ENCODE assay signal across 8 mouse cellular contexts in the genomic region with DNA sequence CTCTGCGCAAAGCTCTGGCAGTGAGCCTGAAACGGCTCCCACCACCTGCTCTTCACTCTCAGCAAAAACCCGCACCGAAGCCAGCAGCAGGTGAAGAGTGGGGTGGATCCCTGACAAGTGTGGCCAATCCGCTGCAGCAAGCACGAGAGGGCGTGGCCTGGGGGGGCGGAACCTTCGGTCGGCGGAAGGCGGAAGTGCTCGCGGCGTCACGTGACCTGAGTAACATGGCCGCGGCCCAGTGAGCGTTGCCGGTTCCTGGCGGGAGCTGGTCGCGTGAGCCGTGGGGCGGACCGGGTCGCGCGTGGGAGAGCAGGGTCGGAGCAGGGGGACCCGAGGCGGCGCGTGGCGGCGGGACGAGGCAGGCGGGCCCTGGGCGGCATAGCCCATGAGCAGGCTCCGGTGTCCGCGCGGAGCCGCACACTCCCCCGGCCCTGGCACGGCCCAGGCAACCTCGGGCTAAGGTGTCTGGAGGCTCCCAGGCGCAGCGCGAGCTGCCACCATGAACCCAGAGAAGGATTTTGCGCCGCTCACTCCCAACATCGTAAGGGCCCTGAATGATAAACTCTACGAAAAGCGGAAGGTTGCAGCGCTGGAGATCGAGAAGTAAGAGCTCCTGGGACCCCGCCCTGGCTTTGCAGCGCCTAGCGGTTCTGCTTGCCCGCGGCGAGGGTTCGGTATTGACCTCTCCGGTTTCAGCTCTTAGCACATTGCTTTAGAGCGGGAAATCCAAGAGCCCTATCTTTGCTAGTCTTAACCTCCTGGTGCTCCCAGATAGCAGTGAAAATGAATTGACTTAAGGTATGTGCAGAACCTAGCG. TPM values are rescaled to one million over a fixed set of nuclear protein-coding genes. Genes with fewer than 3 reads are reported as not detected.
DNase-seq lines count a peak whose midpoint lies in the region; ATAC-seq lines count a peak whose summit lies in the region.

A gene (plus strand): TSS at position 195 of the 817 bp plus-strand sequence.

- under 1% methylated on average over 63 of the region's 67 CpGs for WGBS in hindbrain, embryonic 12.5 days

- no peaks in the 10 kb centered on the region for H3K9me3 ChIP-seq in hindbrain, embryonic 12.5 days (replicated peaks)

- H3K36me3 ChIP-seq in hindbrain, embryonic 12.5 days, result no peaks in the 10 kb centered on the region

- H3K27ac ChIP-seq in hindbrain, embryonic 12.5 days, result peak within 1 kb of the TSS; percentile 40; the same call in 1 of the 2 replicates

- H3K27me3 ChIP-seq in hindbrain, embryonic 12.5 days, result no peaks in the 10 kb centered on the region

- ATAC-seq in hindbrain, embryonic 12.5 days (ENCODE audit: low FRiP score), result peak; percentile 96

- H3K4me2 ChIP-seq in hindbrain, embryonic 12.5 days (replicated peaks), result peak within 1 kb of the TSS; percentile 81

- peaks cover 19% of the 10 kb centered on the region for H3K4me1 ChIP-seq in hindbrain, embryonic 12.5 days

- DNase-seq in NIH3T3 (ENCODE audit: low read depth), result peak; percentile 97
- peak; percentile 100 for DNase-seq in cerebellum, postnatal 10 days
- DNase-seq in frontal cortex, postnatal 10 days (ENCODE audit: low spot score in 2 of 2), result peak; percentile 95 to 98
- peak; percentile 95 to 97 for DNase-seq in layer of hippocampus, postnatal 14 days (ENCODE audit: low spot score in 2 of 2)
- DNase-seq in lung, postnatal 14 days, result peak; percentile 98
- DNase-seq in retina, adult 2 months (ENCODE audit: low read depth, low spot score), result peak; percentile 89
- peak; percentile 98 to 99 for DNase-seq in thymus, postnatal 36 days

- H3K4me3 ChIP-seq in hindbrain, embryonic 12.5 days, result peak within 1 kb of the TSS; percentile 84

- peak within 1 kb of the TSS; percentile 79 for H3K9ac ChIP-seq in hindbrain, embryonic 12.5 days

RNA-seq across cellular contexts. Expression of the gene that starts here (rescaled TPM):
- 29.5 and 29.7 TPM in 2 replicates for polyA plus RNA-seq in hindbrain, embryonic 12.5 days (2016; fragmentation: Nextera tagmentation; extraction: Ambion mirVana)
- total RNA-seq in layer of hippocampus, postnatal 14 days (2021), result 10 to 100 TPM; 24.5 to 26.6 TPM

Comparison
In these comparisons a context has a peak if more than half of its experiments do, and no peak if none do; other contexts are left out.
1. Peak in every context shown above with its lines: DNase-seq, ATAC-seq, H3K4me3 ChIP-seq and H3K27ac ChIP-seq.